Mouse (Mus musculus) kidney, postnatal 25 days (tissue): Measurements from ENCODE around the gene Ppp2r1a.

Experiments used
- DNase-seq, 2 experiments: peaks; one replicate each; pipeline ENCODE4 v3.0.0; 2021; ENCODE audit warnings: mixed read lengths in 2 of 2

Gene Ppp2r1a

DNA sequence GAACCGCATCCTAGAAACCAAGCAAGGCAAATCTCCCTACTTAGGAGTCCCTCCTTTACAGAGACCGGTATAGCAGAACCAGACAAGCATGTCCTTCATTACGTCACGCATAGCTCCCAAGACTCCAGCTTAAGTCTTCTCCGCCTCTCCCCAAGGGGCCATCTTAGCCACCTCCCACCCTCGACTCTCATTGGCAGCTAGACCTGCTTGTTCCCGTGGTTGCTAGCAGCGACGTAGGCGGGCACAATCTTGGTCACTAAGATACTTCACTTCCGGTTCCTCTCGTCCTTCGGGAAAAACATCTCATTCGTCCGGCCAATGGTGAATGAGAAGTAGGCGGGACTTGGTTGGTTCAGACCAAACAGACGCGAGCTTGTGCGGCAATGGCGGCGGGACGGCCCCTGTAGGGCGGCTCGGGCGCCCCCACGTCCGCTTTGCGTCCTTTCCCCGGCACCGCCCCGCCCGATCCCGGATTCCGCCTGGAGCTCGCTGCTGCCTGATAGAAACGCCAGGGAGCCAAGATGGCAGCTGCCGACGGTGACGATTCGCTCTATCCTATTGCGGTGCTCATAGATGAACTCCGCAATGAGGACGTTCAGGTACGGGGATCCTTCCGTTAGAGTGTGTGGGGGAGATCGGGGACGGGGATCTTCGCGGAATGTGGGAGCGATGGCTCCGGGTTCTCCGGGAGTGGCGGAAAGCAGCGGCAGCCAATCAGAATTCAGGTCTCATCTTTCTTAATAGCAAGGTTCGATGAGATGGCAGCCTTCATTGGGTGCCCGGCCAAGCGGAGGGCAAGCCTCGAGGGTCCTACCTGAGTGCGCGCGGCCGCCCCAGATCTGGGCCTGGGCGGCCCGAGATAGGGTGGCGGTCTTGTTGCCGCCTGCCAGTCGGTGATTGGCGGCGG is at the start of gene Ppp2r1a:
Gene Ppp2r1a, plus strand, starts transcription at position 327 of the 907 bp plus-strand sequence.
- DNase-seq, result peak; percentile 98 to 99

DNA sequence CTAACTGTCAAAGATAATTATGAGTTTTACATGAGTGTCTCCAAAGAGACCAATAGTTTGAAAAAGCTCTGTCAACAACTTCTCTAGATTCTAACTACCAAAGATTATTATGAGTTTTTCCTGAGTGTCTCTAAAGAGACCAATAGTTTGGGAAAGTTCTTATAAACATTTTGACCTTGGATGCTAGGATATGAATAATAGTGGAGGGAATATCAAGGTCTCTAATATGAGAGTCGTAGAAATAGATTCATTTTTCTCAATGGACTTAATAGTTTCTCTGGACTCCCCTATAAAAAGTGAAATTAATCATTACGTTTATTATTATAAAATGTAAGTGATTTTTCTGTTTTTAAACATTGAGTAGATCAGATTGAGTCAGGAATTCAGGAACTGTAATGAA is 40.1 kb upstream of the Ppp2r1a start, which contains the start of gene Vmn1r231:
Gene Vmn1r231, minus strand, starts transcription at position 101 of the 400 bp plus-strand sequence.
- DNase-seq, result no peak

DNA sequence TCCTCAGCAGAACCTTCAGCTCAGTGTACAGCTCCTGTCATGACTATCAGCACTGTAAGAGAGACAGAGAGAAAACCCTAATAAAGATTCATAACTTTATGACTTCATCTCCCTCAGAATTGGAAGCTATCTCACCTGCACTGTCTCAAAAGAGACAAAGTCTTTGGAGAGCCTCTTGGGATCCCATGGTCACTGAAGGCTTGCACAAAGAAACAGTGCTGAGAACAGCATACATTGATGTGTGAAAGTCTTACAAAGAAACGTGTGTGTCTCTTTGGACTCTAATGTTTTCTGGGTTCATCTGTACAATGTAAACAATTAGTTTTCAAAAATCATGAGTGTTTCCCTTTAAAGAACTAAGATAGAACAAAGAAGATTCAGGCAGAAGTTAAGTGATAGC is 25.5 kb upstream of the Ppp2r1a start, which contains the start of gene Vmn1r232:
Gene Vmn1r232, minus strand, starts transcription at position 101 of the 400 bp plus-strand sequence.
- no peak for DNase-seq

DNA sequence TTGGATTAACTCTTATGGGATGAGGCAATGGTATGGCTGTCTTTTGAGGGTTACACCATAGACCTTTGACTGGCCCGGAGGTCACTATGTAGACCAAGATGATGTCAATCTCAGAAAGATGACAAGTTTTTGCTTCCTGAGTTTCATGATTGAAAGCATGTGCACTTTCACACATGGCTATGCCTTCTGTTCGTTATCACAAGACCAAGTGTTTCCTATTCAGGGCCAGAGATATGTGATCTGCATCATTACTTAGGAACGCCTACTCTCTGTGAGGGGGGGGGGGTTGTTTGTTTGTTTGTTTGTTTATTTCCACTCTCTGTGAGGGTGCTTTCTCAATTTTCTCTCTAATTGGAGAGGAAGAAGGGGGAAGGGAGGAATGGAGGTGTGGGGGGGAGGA is 885 bp upstream of the Ppp2r1a start:
- DNase-seq, result no peak

DNA sequence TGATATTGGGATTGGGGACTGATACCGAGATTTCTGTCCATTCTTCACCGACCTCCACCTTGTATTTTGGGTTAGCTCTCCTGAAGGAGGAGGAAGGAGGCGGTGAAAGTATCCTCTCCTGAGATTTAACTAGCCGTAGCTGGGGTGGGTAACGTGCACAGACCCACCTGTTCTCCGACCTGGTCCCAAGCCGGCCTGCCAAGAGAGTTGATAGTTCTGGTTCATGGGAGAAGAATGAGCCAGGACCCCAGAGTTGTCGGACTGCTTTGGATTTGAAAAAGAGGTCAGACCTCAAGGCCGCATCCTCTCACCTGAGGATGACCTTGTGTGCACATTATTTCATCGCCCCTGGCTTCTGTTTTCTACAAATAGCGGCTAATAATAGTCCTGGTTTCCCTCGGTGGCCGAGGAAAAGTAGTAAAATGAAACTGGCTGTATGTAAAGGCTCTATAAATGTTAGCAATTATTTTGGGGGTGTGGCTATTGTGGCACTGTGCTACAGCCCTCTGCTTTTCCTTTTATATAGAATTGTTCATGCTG is 985 bp downstream of the Ppp2r1a start:
- peak in 1 of 2 experiments; percentile 36 for DNase-seq

DNA sequence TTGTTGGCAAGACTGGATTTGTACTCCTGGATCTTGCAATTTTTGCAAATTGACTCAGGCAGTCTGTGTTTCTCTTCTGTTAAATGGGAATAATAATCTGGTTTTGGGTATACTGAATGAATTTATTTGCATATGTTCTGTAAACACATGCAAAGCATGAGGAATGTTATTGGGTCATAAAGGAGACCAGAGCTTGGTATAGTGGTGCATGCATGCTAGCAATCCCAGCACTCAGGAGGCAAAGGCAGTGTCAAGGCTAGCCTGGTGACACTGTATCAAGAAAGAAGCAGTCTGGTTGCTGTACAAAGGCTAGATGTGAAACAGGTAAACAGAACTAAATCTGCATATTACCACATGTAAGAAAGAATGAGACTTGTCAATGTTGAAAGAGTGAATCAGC is 1.5 kb downstream of the Ppp2r1a start:
- no peak for DNase-seq

DNA sequence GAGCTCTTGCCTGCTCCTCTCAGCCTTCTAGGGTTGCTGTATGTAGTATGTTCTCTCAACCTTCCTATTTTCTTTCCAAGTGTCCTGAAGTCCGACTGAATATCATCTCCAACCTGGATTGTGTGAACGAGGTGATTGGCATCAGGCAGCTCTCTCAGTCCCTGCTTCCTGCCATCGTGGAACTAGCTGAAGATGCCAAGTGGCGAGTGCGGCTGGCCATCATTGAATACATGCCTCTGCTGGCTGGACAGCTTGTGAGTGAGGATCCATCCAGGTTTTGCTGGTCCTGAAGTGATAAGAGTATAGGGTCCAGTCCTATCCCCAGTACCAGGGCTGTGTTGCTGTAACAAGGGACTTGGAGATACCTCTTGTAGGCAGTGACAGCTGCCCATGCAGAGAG is 15.3 kb downstream of the Ppp2r1a start:
- no peak for DNase-seq

DNA sequence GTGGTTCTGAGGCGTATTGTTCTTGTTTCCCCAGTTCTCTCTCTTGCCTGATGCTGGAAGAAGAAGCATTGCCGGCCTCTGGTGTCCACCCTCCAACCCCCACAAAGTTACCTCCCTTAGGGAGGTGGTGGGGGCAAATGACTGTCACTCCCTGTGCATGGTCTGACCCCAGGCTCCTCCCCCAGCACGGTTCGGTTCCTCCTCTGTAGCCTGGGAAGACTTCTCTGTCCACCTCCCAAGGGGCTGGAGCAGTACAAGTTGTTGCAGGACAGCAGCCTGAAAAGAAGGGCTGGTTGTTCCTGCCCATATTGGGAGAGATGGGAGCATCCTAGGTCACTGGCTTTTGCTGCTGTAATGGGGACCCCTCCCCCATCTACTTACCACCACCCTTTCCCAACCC is 20.3 kb downstream of the Ppp2r1a start:
- no peak for DNase-seq

DNA sequence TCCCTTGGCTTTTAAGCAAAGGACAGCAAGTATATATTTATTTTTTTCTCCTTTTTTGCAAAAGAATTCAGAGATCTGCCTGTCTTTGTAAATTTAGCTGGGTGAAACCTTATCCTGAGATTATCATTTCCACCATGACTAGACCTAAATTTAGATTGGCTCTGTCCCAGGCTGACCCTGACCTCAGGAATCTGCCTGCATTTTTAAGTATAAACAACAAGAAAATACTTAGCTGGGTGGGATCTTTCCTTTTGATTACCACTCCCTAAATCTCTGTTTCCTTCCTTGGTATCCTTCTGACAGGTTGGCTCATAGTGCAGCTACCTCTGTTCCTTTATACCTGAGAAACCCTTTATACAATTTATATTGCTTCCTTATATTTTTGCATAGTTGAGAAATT is 21.6 kb downstream of the Ppp2r1a start:
- no peak for DNase-seq

DNA sequence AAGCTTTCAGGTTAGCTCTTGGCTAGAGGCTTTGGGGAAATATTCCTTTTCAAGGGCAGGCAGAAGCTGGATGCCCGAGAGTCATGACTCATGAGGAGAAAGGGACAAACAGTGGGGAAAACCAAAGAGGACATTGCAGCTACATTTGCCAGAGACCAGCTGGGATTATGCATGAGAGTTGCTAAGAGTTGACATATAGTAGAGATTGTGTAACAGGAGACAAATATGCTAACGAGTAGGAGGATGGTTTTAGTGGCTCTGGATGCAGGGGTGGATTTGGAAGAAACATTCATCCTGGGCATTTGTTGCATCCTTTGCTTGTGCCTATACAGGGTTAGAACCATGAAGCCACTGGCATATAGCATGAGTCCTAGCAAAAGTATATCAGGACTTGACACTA is 48.6 kb downstream of the Ppp2r1a start:
- no peak for DNase-seq

DNA sequence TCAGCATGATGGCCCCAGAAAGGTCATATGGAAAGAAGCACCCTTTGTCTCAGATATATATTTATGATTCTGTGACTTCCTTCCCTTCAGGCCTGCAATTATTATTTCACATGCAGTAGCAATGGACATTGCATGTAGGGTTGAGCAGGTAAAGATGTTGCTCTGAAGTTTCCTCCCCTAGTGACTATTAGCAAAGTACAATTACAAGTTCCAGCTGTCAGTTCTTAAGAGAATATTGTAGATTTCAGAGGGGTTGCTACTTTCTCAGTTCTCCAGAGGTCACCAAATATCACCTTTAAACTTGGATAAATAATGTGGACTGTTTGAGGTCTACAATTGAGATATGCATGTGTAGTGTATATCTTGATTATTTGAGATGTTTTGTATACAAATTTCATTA is 51.3 kb downstream of the Ppp2r1a start, which contains the start of gene Vmn1r233:
Gene Vmn1r233, minus strand, starts transcription at position 101 of the 400 bp plus-strand sequence.
- no peak for DNase-seq

DNA sequence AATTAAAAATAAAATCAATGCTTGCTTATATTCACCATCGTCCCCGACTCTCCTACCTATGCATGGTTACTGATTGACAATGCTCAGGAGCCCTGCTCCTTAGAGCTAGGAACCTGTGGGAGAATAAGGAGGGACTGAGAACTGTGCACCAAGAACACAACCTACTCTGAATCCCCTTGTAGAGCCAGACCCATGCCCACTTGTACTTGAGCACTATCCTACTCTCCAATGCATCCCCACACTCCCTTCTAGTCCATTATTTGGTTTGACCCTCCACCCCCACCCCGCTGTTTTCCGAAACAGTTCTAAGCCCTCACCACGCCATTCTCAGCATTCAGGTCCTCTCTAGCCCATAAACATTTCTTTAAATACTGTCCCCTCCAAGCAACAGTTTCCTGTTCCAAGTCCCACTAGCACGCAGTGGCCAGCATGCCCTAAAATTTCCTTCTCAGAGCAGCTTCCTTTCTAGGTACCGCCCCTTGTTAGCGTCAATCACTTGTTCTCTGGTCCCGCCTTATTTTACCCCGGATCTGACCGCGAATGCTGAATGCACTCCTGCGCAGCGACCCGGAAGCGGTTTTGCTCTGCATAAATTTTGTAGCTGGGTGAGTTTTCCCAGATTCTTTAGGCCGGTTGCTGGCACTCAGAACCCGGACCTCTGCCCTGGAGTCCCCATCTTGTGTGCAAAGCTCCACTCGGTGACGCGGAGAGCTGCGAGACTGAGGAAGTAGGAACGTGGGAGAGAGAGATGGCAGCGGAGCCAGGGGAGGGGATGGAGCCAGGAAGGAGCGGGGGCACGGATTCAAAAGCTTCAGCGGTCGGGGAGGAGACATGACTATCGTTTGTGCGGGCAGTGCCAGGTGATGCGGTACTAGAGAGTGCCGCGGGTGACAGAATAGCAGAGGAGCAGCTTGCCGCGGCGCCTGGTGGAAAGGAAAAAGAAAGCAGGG is 63.5 kb downstream of the Ppp2r1a start, which contains the start of gene Zfp160:
Gene Zfp160, plus strand, starts transcription at position 522 of the 950 bp plus-strand sequence.
- peak; percentile 91 to 94 for DNase-seq

DNA sequence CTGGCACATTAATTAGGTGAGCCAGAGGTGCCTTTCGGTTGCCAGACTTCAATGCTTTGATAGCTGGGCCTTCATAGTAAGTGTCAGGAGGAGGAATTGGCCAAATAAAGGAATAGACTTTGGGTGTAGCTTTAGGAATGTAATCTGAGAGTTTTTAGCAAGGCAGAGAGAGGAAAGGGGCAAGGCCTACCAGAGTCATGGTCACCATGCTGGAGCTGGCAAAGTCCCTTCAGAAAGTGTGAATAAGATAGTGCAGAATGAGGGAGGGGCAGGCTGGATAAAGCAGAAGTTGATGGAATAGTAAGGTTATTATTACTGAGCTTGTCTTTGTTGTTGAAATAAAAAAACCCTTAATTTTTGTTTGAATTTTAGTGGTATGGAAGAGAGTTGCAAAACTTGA is 64.6 kb downstream of the Ppp2r1a start:
- DNase-seq, result no peak
